Mouse (Mus musculus): ENCODE measurements at regions not wholly inside any gene's neighbourhood (a gene's known extent, or its start where the extent isn't known, plus 50 kb on each side); places are given as distances from the start of the nearest gene placed in this dataset.

DNA sequence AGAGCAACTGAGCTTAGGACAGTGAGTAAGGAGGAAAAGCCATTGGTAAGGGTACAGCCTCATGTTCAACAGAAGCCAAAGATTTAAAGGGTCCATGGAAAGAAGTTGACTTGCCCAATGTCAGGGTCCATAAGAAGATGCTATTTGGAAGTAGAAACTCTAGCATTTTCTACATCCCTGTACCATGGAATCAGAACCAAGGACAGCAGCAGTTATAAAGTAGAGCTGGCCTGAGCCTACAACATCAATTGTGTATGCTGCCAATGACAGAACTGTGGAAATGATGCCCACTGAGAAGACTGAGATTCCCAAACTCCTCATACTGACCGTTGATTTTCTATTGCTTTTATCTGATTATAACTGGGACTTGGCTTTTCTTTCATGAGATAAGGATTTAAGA, 107.0 kb upstream of the Nsun6 start:
- DNase-seq (ENCODE audit: low read depth, low spot score): peak; percentile 58
- Histone ChIP-seq H3K36me3 (ENCODE audit: control insufficient read depth in 1 of 2, insufficient read depth in 2 of 2, low read length in 2 of 2) (peaks cover 0 to 12% of the 10 kb centered on the region in 2 experiments; a peak in 2 of 4 replicates), H3K27me3 (ENCODE audit: control insufficient read depth in 1 of 2, insufficient read depth in 2 of 2, low read length in 2 of 2) (no peaks in the 10 kb centered on the region), H3K79me2 (ENCODE audit: control insufficient read depth, insufficient read depth, low read length, poor library complexity) (no peaks in the 10 kb centered on the region), H3K9me3 (replicated peaks; ENCODE audit: insufficient read depth, low read length) (no peaks in the 10 kb centered on the region), H3K9ac (ENCODE audit: control insufficient read depth, low read depth, low read length, poor library complexity, severe bottlenecking) (no peak overlapping the region), H3K4me3 (ENCODE audit: control insufficient read depth in 1 of 2, insufficient read depth in 1 of 2, low read depth in 2 of 2, low read length in 2 of 2) (no peak overlapping the region), H3K27ac (ENCODE audit: control insufficient read depth, low read depth, low read length) (no peak overlapping the region), H3K4me1 (ENCODE audit: control insufficient read depth in 1 of 2, insufficient read depth in 2 of 2, low read length in 2 of 2) (peaks cover 8 to 9% of the 10 kb centered on the region in 2 experiments)
- TF ChIP-seq NELFE (IDR thresholded peaks at IDR 0.05; ENCODE audit: low read depth, low read length): no peak
- 0 out of 2 replicates have a peak, but pooled peaks have one; percentile 20 for TF ChIP-seq SIN3A (IDR thresholded peaks at IDR 0.05; ENCODE audit: low read length)
- TF ChIP-seq GABPA (IDR thresholded peaks at IDR 0.05; ENCODE audit: low read depth, low read length): no peak

DNA sequence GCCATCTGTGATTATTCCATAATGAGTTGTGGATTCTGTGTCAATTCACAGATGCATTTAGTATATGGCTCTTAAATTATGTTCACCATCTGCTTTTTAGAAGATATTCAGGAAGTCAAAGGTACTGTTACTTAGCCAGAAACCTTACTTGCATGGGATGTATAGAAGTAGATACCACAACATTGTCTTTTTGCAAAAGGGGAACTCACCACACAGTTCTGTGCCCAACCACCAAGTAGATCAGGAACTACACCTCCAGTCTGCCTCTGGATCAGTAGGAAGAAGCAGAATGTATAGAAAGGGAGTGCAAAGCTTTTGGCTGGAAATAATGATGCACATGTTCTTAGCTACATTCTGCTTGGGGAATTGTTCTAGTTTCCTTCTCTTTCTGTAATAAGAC, 102.8 kb upstream of the Nsun6 start:
- no peak for TF ChIP-seq POLR2A (IDR thresholded peaks at IDR 0.05; ENCODE audit: control insufficient read depth in 1 of 2, insufficient read depth in 1 of 2, low read depth in 1 of 2, low read length in 2 of 2, poor library complexity in 1 of 2)
- no peak for TF ChIP-seq HCFC1 (IDR thresholded peaks at IDR 0.05; ENCODE audit: low read depth, low read length)
- no peak for TF ChIP-seq ZNF384 (IDR thresholded peaks at IDR 0.05; ENCODE audit: low read depth, low read length)
- H3K9me3 ChIP-seq (replicated peaks; ENCODE audit: insufficient read depth, low read length): no peaks in the 10 kb centered on the region

DNA sequence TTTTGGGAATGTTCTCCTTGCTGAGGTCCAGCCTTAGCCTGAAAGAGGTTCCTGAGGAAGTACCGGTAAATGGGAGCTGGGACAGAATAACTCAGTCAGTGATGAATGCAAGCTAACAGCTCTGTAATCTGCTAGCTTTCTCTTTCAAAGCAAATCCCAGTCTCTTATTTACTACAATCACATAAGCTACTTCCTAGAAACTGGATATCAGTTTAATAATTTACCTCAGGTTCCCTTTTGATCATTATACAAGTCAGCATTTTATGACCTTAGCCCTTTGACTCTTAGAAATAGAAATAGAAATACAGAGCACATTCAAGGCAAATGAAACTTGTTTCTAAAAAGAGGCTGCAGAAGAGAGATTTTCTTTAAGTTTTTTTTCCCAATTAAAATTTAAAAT, 96.0 kb upstream of the Nsun6 start:
- TF ChIP-seq RAD21 (IDR thresholded peaks at IDR 0.05; ENCODE audit: low read depth, low read length) (no peak), MAZ (IDR thresholded peaks at IDR 0.05; ENCODE audit: low read depth, low read length) (no peak), BHLHE40 (IDR thresholded peaks at IDR 0.05; ENCODE audit: borderline replicate concordance, low read depth, low read length) (no peak), GATA1 (IDR thresholded peaks at IDR 0.05; ENCODE audit: low read depth, low read length) (no peak), ELF1 (IDR thresholded peaks at IDR 0.05; ENCODE audit: low read depth, low read length) (no peak), ETS1 (IDR thresholded peaks at IDR 0.05; ENCODE audit: low read depth, low read length) (no peak), CHD1 (IDR thresholded peaks at IDR 0.05; ENCODE audit: low read depth, low read length) (no peak), POLR2A (IDR thresholded peaks at IDR 0.05; ENCODE audit: control insufficient read depth in 1 of 2, insufficient read depth in 1 of 2, low read depth in 1 of 2, low read length in 2 of 2, poor library complexity in 1 of 2) (no peak), NELFE (IDR thresholded peaks at IDR 0.05; ENCODE audit: low read depth, low read length) (no peak), HCFC1 (IDR thresholded peaks at IDR 0.05; ENCODE audit: low read depth, low read length) (no peak), MAX (IDR thresholded peaks at IDR 0.05; ENCODE audit: low read length) (no peak), USF2 (IDR thresholded peaks at IDR 0.05; ENCODE audit: borderline replicate concordance in 1 of 2, insufficient read depth in 1 of 2, low read depth in 1 of 2, low read length in 2 of 2) (no peak), E2F4 (IDR thresholded peaks at IDR 0.05; ENCODE audit: borderline replicate concordance, low read depth, low read length) (no peak), TAL1 (IDR thresholded peaks at IDR 0.05; ENCODE audit: low read length) (no peak), KAT2A (conservative IDR thresholded peaks at IDR 0.05; ENCODE audit: low read depth, low read length) (no peak), SMC3 (IDR thresholded peaks at IDR 0.05; ENCODE audit: low read depth, low read length) (no peak), GABPA (IDR thresholded peaks at IDR 0.05; ENCODE audit: low read depth, low read length) (no peak), TBP (IDR thresholded peaks at IDR 0.05; ENCODE audit: low read depth, low read length) (no peak), MAFK (IDR thresholded peaks at IDR 0.05; ENCODE audit: borderline replicate concordance, low read depth, low read length) (no peak)
- Histone ChIP-seq H3K36me3 (ENCODE audit: control insufficient read depth in 1 of 2, insufficient read depth in 2 of 2, low read length in 2 of 2) (peaks cover 0 to 14% of the 10 kb centered on the region in 2 experiments; a peak in 2 of 4 replicates), H3K4me1 (ENCODE audit: control insufficient read depth in 1 of 2, insufficient read depth in 2 of 2, low read length in 2 of 2) (peaks cover 0 to 3% of the 10 kb centered on the region in 2 experiments; a peak in 1 of 4 replicates), H3K9ac (ENCODE audit: control insufficient read depth, low read depth, low read length, poor library complexity, severe bottlenecking) (no peak overlapping the region), H3K4me3 (ENCODE audit: control insufficient read depth in 1 of 2, insufficient read depth in 1 of 2, low read depth in 2 of 2, low read length in 2 of 2) (no peak overlapping the region), H3K79me2 (ENCODE audit: control insufficient read depth, insufficient read depth, low read length, poor library complexity) (no peaks in the 10 kb centered on the region), H3K9me3 (replicated peaks; ENCODE audit: insufficient read depth, low read length) (no peaks in the 10 kb centered on the region), H3K27ac (ENCODE audit: control insufficient read depth, low read depth, low read length) (no peak overlapping the region), H3K27me3 (ENCODE audit: control insufficient read depth in 1 of 2, insufficient read depth in 2 of 2, low read length in 2 of 2) (no peaks in the 10 kb centered on the region)
- no peak for DNase-seq (ENCODE audit: low read depth, low spot score)

More for the DNA sequence above, 102.8 kb upstream of the Nsun6 start:
- Histone ChIP-seq H3K79me2 (ENCODE audit: control insufficient read depth, insufficient read depth, low read length, poor library complexity) (no peaks in the 10 kb centered on the region), H3K4me1 (ENCODE audit: control insufficient read depth in 1 of 2, insufficient read depth in 2 of 2, low read length in 2 of 2) (peaks cover 0 to 3% of the 10 kb centered on the region in 2 experiments; a peak in 1 of 4 replicates), H3K27ac (ENCODE audit: control insufficient read depth, low read depth, low read length) (no peak overlapping the region), H3K27me3 (ENCODE audit: control insufficient read depth in 1 of 2, insufficient read depth in 2 of 2, low read length in 2 of 2) (no peaks in the 10 kb centered on the region), H3K4me3 (ENCODE audit: control insufficient read depth in 1 of 2, insufficient read depth in 1 of 2, low read depth in 2 of 2, low read length in 2 of 2) (no peak overlapping the region), H3K36me3 (ENCODE audit: control insufficient read depth in 1 of 2, insufficient read depth in 2 of 2, low read length in 2 of 2) (peaks cover 0 to 9% of the 10 kb centered on the region in 2 experiments; a peak in 2 of 4 replicates), H3K9ac (ENCODE audit: control insufficient read depth, low read depth, low read length, poor library complexity, severe bottlenecking) (no peak overlapping the region)
- DNase-seq (ENCODE audit: low read depth, low spot score): peak; percentile 62

All from MEL (cell line).